Mouse (Mus musculus) hindbrain, postnatal 0 days (tissue): ENCODE results near the gene Tjp2. TPM values are rescaled to one million over a fixed set of nuclear protein-coding genes. Genes with fewer than 3 reads are reported as not detected.

Source experiments
- ATAC-seq: fragments of 200-750 bp; cut with Nextera tagmentation; 2 replicates; pipeline ENCODE4 v1.8.0; 2017; ENCODE audit warnings: mild to moderate bottlenecking, moderate TSS enrichment, moderate library complexity
- DNase-seq: peaks from one replicate; pipeline ENCODE4 v3.0.0-alpha.2; 2015; ENCODE audit warnings: low spot score
- H3K27ac ChIP-seq: fragments of 300-500 bp; sonication (generic); 2 replicates; pipeline ENCODE4 v1.5.1; 2014; ENCODE audit warnings: mild to moderate bottlenecking
- H3K27me3 ChIP-seq: fragments of 300-500 bp; sonication (generic); 2 replicates; pipeline ENCODE4 v1.6.1; 2014; ENCODE audit warnings: low read length, mixed read lengths; ENCODE audit not compliant: insufficient read depth
- H3K36me3 ChIP-seq: fragments of 300-500 bp; sonication (generic); 2 replicates; pipeline ENCODE4 v1.6.1; 2014; ENCODE audit warnings: low read length, mixed read lengths; ENCODE audit not compliant: insufficient read depth
- H3K4me1 ChIP-seq: fragments of 300-500 bp; sonication (generic); 2 replicates; pipeline ENCODE4 v1.6.1; 2014; ENCODE audit warnings: antibody characterized with exemption, low read length, mixed read lengths; ENCODE audit not compliant: insufficient read depth
- H3K4me2 ChIP-seq: fragments of 300-500 bp; sonication (generic); 2 replicates; pipeline ENCODE4 v1.6.1; 2014; ENCODE audit warnings: low read depth, mild to moderate bottlenecking, low read length, moderate library complexity, mixed read lengths
- H3K4me3 ChIP-seq: fragments of 300-500 bp; sonication (generic); 2 replicates; pipeline ENCODE4 v1.5.1; 2014; ENCODE audit warnings: low read length
- H3K9ac ChIP-seq: fragments of 300-500 bp; sonication (generic); replicated peaks from 2 replicates; pipeline ENCODE4 v1.6.1; 2014; ENCODE audit warnings: mild to moderate bottlenecking, low read length, moderate library complexity, mixed read lengths
- H3K9me3 ChIP-seq: fragments of 300-500 bp; sonication (generic); 2 replicates; pipeline ENCODE4 v1.6.1; 2016; ENCODE audit warnings: low read length, mixed read lengths
- CTCF ChIP-seq: IDR thresholded peaks from 2 replicates; pipeline ENCODE4 v1.5.1; 2016; ENCODE audit warnings: antibody characterized with exemption, control low read depth, low read depth
- WGBS: fragments of 180-500 bp; shearing (Covaris S2); extraction: QIAGEN DNeasy Blood & Tissue Kit; methylation state at CpG from one replicate; pipeline ENCODE4 v1.1.7; 2014; 5-methylcytosine and 5-hydroxymethylcytosine counted together
- polyA plus RNA-seq: library from polyadenylated mRNA; unstranded; fragments of >200 nt; fragmentation: Nextera tagmentation; extraction: Ambion mirVana; gene quantifications from 2 replicates; pipeline ENCODE4 v1.2.1, GENCODE M21; 2015
- total RNA-seq: library from RNA; depleted of rRNA; stranded (reverse); fragments of >200 nt; gene quantifications from 2 replicates; pipeline ENCODE4 v1.2.3, GENCODE M21; 2014

Gene Tjp2
- total and polyA plus RNA-seq, 2 experiments from 2014 or later, result 13.9 to 15.8 TPM

DNA sequence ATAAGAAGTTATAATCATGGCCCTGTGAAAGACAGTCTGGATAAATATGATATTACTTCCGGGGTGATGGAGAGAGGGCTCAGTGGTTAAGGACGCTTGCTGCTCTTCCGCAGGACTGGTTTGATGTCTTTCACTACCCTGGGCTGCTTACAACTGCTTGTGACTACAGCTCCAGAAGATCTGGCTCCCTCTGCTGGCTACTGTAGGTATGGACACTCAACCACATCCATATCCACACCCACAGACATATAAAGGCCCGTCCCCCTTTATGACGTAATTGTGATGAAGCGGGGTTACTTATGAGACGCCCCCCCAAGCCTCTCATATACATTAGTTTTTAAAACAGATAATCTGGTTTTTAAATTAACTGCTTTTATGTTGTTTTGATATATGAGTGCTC lies 40.2 kb upstream of the Tjp2 start:
- Histone ChIP-seq H3K4me1 (no peaks in the 10 kb centered on the region), H3K27me3 (no peaks in the 10 kb centered on the region), H3K4me3 (no peak overlapping the region), H3K4me2 (no peak overlapping the region), H3K27ac (no peak overlapping the region), H3K36me3 (no peaks in the 10 kb centered on the region), H3K9me3 (no peaks in the 10 kb centered on the region), H3K9ac (no peak overlapping the region)
- peak; percentile 89 for TF ChIP-seq CTCF
- ATAC-seq, result peak; percentile 90
- WGBS, result 43% methylated on average over 7 of the region's 7 CpGs
- peak; percentile 87 for DNase-seq

DNA sequence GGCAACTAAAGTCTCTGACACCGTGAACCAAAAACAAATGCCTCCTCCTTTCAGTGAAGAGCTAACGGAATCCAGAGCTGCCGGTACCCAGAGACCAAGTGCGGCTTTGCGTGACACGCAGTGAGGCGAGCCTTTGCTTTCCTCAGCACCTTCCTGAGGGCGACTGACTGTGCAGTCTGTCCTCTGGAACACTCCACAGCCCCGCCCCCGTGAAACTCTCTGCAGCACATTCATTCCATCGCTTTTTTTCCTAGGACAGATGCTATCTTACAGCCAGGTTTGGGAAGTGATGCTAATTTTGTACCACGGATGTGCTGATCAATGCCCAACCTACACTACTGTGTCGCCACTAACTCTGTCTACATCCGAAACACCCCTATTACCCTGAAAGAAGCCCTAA lies 37.9 kb upstream of the Tjp2 start:
- Histone ChIP-seq H3K9ac (no peak overlapping the region), H3K4me3 (no peak overlapping the region), H3K36me3 (no peaks in the 10 kb centered on the region), H3K27ac (no peak overlapping the region), H3K27me3 (no peaks in the 10 kb centered on the region), H3K9me3 (no peaks in the 10 kb centered on the region), H3K4me1 (no peaks in the 10 kb centered on the region), H3K4me2 (no peak overlapping the region)
- no peak for ATAC-seq
- DNase-seq, result no peak
- TF ChIP-seq CTCF, result no peak
- 93% methylated on average over 14 of the region's 14 CpGs for WGBS

DNA sequence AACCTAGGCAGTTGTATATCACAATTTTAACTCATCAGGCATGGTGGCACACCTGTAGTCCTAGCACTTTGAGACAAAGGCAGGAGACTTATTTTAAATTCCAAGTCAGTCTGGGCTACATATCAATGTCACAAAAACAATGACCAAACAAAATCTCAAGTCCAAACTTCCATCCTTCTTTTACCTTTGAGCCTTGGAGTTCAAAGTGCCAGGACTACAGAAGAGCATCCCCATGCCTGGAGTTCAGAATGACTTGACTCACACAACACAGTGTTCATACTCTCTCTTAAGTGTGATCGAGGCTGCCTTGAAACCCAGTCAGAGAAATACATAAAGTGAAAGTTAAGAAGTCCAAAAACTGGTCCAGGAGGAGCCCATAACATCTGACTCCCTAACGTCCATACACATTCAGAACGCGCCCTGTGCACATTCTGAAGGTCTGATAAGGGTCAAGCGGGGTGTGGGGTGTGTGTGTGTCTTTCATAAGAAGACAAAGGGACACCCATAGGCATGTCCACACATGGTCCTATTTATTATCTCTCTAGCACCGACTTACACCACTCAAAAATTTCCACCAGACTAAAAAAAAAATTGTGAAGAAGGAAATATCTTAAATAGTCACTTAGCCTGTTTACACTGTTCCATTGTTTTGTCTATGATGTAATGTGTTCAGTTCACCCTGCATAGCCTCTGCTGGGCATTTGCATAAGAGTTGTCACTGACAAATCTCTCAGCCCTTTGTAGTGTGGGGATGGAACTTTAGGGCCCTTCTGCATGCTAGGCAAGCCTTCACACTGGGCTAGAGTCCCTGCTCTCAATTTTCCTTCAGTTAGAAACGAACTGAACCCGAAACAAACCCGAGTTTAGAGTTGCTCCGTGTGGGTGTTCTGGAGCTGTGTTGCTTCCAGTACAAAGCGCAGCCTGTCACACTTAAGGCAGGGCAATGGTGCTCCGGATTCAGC lies 34.8 kb upstream of the Tjp2 start:
- Histone ChIP-seq H3K36me3 (no peaks in the 10 kb centered on the region), H3K4me3 (no peak overlapping the region), H3K27me3 (no peaks in the 10 kb centered on the region), H3K9me3 (no peaks in the 10 kb centered on the region), H3K4me2 (no peak overlapping the region), H3K4me1 (no peaks in the 10 kb centered on the region), H3K27ac (no peak overlapping the region), H3K9ac (no peak overlapping the region)
- no peak for DNase-seq
- TF ChIP-seq CTCF, result no peak
- peak; percentile 81; the same call in 1 of the 2 replicates for ATAC-seq
- WGBS, result 48% methylated on average over 12 of the region's 12 CpGs

DNA sequence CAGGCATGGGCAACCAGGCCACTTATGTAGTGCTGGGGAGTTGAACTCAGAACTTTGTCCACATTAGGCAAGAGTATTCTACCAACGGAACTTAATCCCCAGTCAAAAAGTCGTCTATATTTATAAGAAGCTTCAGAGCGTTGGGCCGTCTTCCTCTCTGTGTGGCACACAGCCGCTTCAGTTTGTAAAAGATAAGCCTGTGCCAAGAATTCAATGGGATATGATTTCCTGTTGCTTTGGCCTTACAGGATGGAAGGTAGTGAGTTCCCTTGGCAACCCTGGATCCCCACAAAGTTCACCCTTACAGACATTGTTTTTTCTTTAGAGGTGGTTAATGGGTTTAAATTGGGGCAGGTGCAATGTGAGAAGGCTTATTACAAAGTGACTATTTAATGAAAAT lies 33.5 kb upstream of the Tjp2 start:
- Histone ChIP-seq H3K4me3 (no peak overlapping the region), H3K36me3 (no peaks in the 10 kb centered on the region), H3K9ac (no peak overlapping the region), H3K27me3 (no peaks in the 10 kb centered on the region), H3K4me1 (no peaks in the 10 kb centered on the region), H3K27ac (no peak overlapping the region), H3K4me2 (no peak overlapping the region), H3K9me3 (no peaks in the 10 kb centered on the region)
- no peak for DNase-seq
- 69% methylated on average over 5 of the region's 5 CpGs for WGBS
- ATAC-seq, result no peak
- no peak for TF ChIP-seq CTCF

DNA sequence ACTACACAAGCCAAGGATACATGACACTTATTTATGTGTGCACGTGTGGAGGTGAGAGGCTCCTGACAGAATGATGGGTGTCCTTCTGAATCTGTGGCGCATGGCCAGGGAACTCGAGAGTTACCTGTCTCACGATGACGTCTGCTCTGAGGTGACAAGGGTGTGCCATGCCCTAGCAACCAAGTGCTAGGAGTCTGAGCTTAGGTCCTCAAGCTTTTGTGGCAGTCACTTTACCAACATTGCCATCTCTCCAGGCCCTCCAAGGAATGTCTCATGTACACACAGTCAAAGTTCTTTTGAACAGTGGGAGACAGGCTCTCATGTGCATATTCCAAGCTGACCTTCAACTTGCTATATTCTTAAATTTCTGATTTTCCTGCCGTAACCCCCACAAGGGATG lies 33.1 kb upstream of the Tjp2 start:
- TF ChIP-seq CTCF, result no peak
- Histone ChIP-seq H3K4me3 (no peak overlapping the region), H3K27ac (no peak overlapping the region), H3K9ac (no peak overlapping the region), H3K4me2 (no peak overlapping the region), H3K36me3 (no peaks in the 10 kb centered on the region), H3K4me1 (no peaks in the 10 kb centered on the region), H3K9me3 (no peaks in the 10 kb centered on the region), H3K27me3 (no peaks in the 10 kb centered on the region)
- no peak for DNase-seq
- ATAC-seq, result no peak
- WGBS, result 88% methylated on average over 6 of the region's 6 CpGs

DNA sequence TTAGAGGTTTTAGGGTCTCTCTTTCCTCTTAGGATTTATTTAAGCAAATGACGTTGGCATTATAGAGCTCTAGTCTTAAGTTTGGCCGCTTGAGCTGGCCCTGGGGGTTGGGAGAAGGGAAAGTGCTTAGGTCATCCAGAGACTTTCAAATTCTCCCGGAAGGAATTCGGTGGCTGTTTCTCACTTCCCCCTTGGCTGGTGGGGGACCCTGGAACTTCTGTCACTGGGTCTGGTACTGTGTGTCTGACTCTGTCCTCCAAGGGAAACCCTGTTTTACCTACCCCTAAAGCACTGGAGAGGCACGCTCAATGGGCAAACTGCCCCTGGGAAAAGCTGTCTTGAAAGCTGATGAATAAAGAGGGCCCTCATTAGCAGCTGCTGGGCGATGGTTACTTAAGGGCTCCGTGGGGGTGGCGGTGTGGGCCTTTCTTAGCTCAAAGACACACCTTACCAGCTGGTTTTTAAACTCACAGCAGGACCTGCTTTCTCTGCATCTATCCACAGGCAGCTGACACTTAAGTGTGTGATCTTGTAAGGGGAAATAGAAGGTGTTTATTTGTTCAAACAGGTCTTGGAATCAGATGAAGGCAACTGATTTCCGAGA lies 28.9 kb upstream of the Tjp2 start:
- H3K27ac ChIP-seq, result no peak overlapping the region
- peaks cover 6% of the 10 kb centered on the region; the same call in 1 of the 2 replicates for H3K4me1 ChIP-seq
- H3K36me3 ChIP-seq, result no peaks in the 10 kb centered on the region
- WGBS, result 36% methylated on average over 9 of the region's 9 CpGs
- ATAC-seq (no peak), DNase-seq (no peak)
- no peaks in the 10 kb centered on the region for H3K9me3 ChIP-seq
- H3K9ac ChIP-seq, result no peak overlapping the region
- no peak for TF ChIP-seq CTCF
- H3K27me3 ChIP-seq, result no peaks in the 10 kb centered on the region
- H3K4me2 ChIP-seq, result no peak overlapping the region
- no peak overlapping the region for H3K4me3 ChIP-seq

DNA sequence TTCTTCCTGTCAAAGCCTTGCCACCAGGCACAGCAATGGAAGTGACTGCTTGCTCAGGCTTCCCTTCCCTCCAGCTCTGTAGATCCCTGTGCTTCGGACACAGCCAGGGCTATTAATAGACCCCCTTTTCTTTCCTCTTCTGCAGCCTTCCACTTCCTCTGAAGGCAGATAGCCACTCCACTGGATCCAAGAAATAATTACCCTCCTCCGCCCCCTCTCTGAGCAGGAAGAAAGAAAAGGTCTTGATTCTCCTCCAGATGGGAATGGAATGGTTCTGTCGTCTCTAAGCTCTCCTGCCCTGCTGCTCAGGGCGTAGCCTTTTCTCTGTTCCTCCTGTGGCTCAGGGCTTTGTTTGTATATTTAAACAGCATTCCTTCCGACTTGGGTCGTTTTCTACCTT lies 27.0 kb upstream of the Tjp2 start:
- no peak overlapping the region for H3K4me3 ChIP-seq
- H3K4me2 ChIP-seq, result no peak overlapping the region
- WGBS, result 11% methylated on average over 6 of the region's 6 CpGs
- no peaks in the 10 kb centered on the region for H3K9me3 ChIP-seq
- no peaks in the 10 kb centered on the region for H3K27me3 ChIP-seq
- H3K9ac ChIP-seq, result no peak overlapping the region
- H3K36me3 ChIP-seq, result no peaks in the 10 kb centered on the region
- no peak for TF ChIP-seq CTCF
- DNase-seq, result no peak
- peaks cover 6% of the 10 kb centered on the region; the same call in 1 of the 2 replicates for H3K4me1 ChIP-seq
- no peak for ATAC-seq
- H3K27ac ChIP-seq, result no peak overlapping the region
